Mouse (Mus musculus) bone marrow macrophage, adult 2 months (primary cell): ENCODE measurements around the gene Chka. TPM values are rescaled to one million over a fixed set of nuclear protein-coding genes. Genes with fewer than 3 reads are reported as not detected.

Experiments
- H3K27ac ChIP-seq: 2 replicates; pipeline ENCODE4 v1.5.1; 2012; ENCODE audit warnings: low read depth, low read length; ENCODE audit not compliant: insufficient read depth
- H3K4me1 ChIP-seq: 2 replicates; pipeline ENCODE4 v1.6.1; 2012; ENCODE audit warnings: low read length; ENCODE audit not compliant: control insufficient read depth, insufficient read depth
- H3K4me3 ChIP-seq: 2 replicates; pipeline ENCODE4 v1.5.1; 2012; ENCODE audit warnings: mild to moderate bottlenecking, low read length, moderate library complexity; ENCODE audit not compliant: insufficient read depth
- CTCF ChIP-seq: IDR thresholded peaks from 2 replicates; pipeline ENCODE4 v1.5.1; 2012; ENCODE audit warnings: low read depth, mild to moderate bottlenecking, low read length, moderate library complexity
- POLR2A ChIP-seq: IDR thresholded peaks from 2 replicates; pipeline ENCODE4 v1.6.1; 2012; ENCODE audit warnings: mild to moderate bottlenecking, low read depth, low read length, borderline replicate concordance
- polyA plus RNA-seq: library from polyadenylated mRNA; stranded (reverse); fragments of >200 nt; gene quantifications from 2 replicates; pipeline ENCODE4 v1.2.4, GENCODE M21; 2012; ENCODE audit not compliant: missing spikeins, insufficient read depth, insufficient read length

The Chka gene
- polyA plus RNA-seq, 1 experiment = 22.5 TPM

DNA sequence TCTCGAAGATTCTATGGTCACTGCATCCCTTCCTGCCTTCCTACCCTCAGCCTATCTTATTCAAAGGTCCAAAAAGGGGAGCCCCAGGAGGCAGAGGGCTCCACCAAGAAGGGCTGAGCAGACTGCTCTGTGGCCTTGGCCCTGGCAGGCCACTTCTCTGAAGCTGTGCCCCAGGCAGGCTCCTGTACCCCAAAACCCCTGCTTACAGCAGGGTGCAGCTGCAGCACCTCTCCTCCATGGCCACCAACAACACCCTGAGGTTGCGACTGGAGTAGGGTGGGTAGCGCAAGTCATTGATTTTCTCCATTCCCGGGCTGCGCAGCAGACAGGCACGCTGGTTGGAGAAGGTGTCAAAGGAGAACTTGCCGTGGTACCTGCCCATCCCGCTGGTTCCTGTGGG lies 62.1 kb downstream of the Chka start:
- TF ChIP-seq CTCF = no peak
- TF ChIP-seq POLR2A = no peak
- Histone ChIP-seq H3K27ac (peak overlapping the region; percentile 90), H3K4me1 (peaks cover 56% of the 10 kb centered on the region)

DNA sequence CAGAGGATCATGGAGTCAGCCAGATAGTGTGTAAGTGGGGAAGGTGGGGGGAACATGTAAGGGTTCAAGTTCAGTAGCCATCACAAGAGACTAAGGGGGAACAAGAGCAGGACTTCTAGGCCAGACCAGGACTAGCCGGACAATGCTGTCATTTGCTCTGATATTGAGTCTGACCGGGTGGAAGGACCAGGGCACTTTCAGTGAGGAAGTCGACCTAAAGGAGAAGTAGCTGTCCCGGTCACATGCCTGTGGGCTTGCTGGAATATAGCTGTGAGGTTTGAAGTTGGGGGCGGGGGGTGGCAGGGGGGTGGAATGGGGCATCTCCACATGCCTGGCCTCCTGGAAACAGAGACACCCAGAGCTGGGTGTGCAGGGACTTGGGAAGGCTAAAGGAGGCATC lies 63.0 kb downstream of the Chka start:
- H3K4me1 ChIP-seq = peaks cover 49% of the 10 kb centered on the region
- H3K4me3 ChIP-seq = no peak overlapping the region
- TF ChIP-seq POLR2A (0 out of 2 replicates have a peak, but pooled peaks have one; percentile 48), CTCF (no peak)
- peak overlapping the region; percentile 96 for H3K27ac ChIP-seq

More for the DNA sequence above, 62.1 kb downstream of the Chka start:
- H3K4me3 ChIP-seq = peak overlapping the region; percentile 73

DNA sequence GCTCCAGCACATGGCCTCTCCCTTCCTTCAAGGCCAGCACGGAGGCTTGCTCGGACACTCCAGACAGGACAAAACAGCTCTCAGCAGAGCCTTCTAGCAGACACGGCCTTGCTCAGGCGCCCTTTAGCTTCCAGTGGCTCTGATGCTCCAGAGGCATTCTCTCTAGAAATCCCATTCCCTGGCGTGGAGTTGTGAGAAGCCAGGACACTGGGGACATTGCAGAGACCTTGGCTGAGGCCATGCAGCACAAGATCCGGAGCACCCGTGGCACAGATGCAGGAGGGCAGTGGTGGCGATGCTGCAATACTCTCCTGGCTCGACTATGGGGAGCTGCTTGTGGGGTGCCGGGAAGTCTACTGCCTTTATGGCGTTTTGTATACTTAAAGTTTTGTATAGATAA lies 65.2 kb downstream of the Chka start:
- TF ChIP-seq CTCF = no peak
- TF ChIP-seq POLR2A = no peak
- H3K4me1 ChIP-seq = peaks cover 27% of the 10 kb centered on the region
- no peak overlapping the region for H3K4me3 ChIP-seq
- H3K27ac ChIP-seq = 0 out of 2 replicates have a peak overlapping the region, but pooled peaks have one; percentile 0

GRCm38 (mm10) chr19:3919928-3920327 lies 68.4 kb downstream of the Chka start:
- no peak for TF ChIP-seq CTCF
- TF ChIP-seq POLR2A = no peak
- no peak overlapping the region for H3K4me3 ChIP-seq
- no peak overlapping the region for H3K27ac ChIP-seq
- peaks cover 40% of the 10 kb centered on the region for H3K4me1 ChIP-seq

DNA sequence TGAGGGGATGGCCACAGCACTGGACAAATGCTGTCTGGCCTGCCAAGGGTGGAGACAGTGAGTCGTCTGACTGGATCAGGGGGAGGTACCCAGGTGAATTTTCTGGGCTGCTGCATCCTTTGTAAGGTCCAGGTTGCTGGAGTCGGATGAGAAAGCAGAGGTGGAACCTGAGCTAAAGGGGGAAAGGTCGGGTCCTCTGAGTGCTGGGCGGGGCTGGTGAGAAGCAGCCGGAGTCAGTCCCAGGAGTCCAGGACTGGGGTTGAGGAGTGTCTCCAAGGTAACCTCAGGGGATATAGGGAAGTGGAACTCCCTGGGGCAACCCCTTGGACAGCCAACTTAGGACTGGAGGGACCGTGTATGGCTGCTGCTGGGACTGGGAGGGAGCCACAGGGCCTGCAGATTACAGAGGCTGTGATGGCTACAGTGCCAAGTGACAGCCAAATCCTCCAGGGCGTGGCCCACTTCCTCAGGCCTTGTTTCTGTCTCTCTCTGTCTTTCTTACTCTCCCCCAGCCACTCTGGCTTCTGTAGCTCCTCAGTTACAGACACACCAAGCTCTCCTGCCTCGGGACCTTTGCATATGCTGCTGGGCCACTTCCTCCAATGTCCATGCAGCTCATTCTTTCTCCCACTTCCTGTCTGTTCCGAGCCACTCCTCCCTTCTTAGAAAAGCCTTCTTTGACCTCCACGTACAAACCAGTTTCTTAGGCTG lies 71.2 kb downstream of the Chka start:
- no peak overlapping the region for H3K4me3 ChIP-seq
- H3K27ac ChIP-seq = peak overlapping the region; percentile 89
- H3K4me1 ChIP-seq = peaks cover 55% of the 10 kb centered on the region
- TF ChIP-seq POLR2A (no peak), CTCF (no peak; the same call in 1 of the 2 replicates)

- no peak overlapping the region for H3K4me3 ChIP-seq
- H3K27ac ChIP-seq = peak overlapping the region; percentile 89
- TF ChIP-seq POLR2A (no peak), CTCF (no peak)
- H3K4me1 ChIP-seq = peaks cover 60% of the 10 kb centered on the region
Observed at GRCm38 (mm10) chr19:3923586-3923985, 72.0 kb downstream of the Chka start.

- TF ChIP-seq POLR2A = no peak
- no peak for TF ChIP-seq CTCF
- peaks cover 63% of the 10 kb centered on the region for H3K4me1 ChIP-seq
- H3K4me3 ChIP-seq = no peak overlapping the region
- H3K27ac ChIP-seq = peak overlapping the region; percentile 89
Observed at GRCm38 (mm10) chr19:3924190-3924589, 72.6 kb downstream of the Chka start.

DNA sequence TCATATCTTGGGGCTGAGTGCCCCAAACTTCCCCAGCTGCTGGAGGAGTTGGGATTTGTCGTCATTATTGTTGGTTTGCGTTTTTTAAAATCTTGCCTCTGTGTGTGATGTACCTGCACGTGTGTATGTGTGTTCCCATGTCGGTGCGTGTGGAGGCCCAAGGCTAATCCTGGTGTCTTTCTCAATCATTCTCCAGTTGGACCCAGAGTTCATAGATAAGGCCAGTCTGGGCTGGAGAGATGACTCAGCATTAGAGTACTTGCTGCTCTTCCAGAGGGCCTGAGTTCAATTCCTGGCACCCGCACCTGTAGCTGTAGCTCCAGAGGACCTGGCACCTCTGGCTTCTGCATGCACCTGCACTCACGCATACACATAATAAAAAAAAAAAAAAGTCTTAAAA lies 73.3 kb downstream of the Chka start:
- TF ChIP-seq CTCF (no peak), POLR2A (no peak)
- H3K4me1 ChIP-seq = peaks cover 63% of the 10 kb centered on the region
- no peak overlapping the region for H3K4me3 ChIP-seq
- H3K27ac ChIP-seq = peak overlapping the region; percentile 89

DNA sequence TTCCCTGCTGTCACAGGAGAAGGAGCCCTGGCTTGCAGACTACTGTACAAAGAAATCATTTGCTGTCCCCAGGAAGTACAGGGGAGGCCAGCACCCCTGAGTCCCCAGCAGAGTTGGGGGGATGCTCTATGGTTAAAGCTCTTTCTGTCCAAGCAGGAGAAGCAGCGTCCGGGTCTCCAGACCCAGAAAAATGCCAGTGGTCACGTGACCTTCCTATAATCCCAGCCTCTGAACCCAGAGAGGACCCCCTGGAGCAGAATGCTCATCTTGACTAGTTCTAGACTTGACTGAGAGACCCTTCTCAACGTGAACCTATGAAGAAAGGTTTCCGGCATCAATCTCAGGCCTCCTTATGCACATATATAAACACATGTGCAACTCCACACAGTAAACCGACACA lies 74.3 kb downstream of the Chka start:
- peaks cover 66% of the 10 kb centered on the region for H3K4me1 ChIP-seq
- TF ChIP-seq POLR2A = no peak
- TF ChIP-seq CTCF = no peak
- no peak overlapping the region for H3K27ac ChIP-seq
- H3K4me3 ChIP-seq = no peak overlapping the region

DNA sequence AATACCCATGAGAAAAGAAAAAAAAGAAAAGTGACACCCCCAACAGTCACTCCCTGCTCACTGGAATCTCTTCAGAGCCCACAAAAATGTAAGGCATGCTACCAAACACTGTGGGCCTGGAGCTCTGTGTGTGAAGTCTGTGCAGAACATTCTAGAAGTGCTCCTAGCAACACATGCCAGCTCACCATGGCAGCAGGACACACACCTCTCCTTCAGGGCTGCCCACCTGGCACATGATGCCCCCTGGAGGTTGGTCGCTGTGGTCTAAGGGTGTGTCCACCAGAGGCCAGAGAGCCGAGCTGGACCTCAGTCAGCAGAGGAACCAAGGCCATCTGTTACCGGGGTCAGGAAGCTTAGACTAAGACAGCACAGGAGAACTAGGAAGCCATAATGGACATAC lies 74.7 kb downstream of the Chka start:
- TF ChIP-seq CTCF (no peak), POLR2A (no peak)
- Histone ChIP-seq H3K4me1 (peaks cover 69% of the 10 kb centered on the region), H3K4me3 (no peak overlapping the region), H3K27ac (peak overlapping the region; percentile 28)
